Mouse (Mus musculus) G1E (cell line): ENCODE measurements around the gene Ercc1.

Source experiments
- CTCF ChIP-seq: IDR thresholded peaks from 2 replicates; pipeline ENCODE4 v1.5.1; 2012; ENCODE audit warnings: low read depth, low read length, inconsistent platforms, mixed read lengths
- GATA1 ChIP-seq: IDR thresholded peaks from 2 replicates; pipeline ENCODE4 v1.6.1; 2012; ENCODE audit warnings: borderline replicate concordance, low read length, inconsistent platforms, mixed read lengths
- GATA2 ChIP-seq: IDR thresholded peaks from 2 replicates; pipeline ENCODE4 v1.6.1; 2012; ENCODE audit warnings: low read depth, low read length, inconsistent platforms, borderline replicate concordance
- POLR2AphosphoS5 ChIP-seq: IDR thresholded peaks from 2 replicates; pipeline ENCODE4 v1.6.1; 2012; ENCODE audit warnings: low read depth, low read length, inconsistent platforms; ENCODE audit not compliant: insufficient replicate concordance
- TAL1 ChIP-seq: conservative IDR thresholded peaks from 2 replicates; pipeline ENCODE4 v1.6.1; 2012; ENCODE audit warnings: low read depth, low read length, inconsistent platforms, mixed read lengths

DNA sequence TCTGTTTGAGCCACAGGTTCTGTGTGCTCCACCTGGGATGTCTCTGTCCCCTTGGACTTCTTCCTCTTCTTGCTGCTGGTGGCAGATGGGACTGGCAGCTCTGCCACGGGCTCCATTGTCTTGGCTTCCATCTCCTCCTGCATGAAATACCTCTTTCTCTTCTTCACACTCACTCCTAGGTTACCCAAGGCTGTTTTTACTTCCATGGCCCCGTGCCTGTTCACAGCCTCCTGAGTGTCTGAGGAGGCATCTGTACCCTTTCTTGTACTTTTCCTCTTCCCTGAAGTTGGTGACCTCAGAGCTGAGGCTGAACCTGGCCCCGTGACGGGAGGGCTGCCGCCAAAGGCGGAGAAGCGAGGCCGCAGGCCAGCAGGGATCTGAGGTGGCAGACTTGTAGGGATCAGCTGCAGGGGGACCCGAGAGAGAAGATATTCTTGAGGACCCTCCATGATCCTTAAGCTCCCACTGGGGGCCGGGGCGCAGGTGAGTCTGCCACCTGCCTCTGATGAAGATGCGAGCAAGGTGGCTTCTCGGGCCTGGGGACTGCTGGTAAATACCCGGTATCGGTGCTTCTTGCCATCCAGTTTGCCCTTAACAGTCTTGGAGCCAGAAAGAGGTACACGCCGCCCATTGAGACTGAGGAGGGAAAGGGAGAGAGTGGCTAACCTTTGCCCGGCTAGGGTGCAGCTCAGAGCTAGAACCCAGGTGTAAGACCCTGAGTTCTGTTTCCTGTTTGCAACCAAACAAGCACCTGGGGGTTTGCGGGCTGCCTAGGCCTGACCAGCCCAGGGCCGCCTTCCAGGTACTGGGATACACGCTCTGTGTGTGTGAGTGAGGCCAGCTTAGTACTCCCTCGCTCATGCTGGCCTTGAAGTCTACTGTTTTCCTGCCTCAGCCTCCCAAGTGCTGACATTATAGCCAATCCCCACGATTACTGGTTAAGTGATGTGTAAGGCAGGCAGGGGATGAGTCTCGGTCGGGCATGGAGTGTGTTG, 13.1 kb downstream of the Ercc1 start:
- TF ChIP-seq CTCF (no peak), GATA1 (no peak), TAL1 (no peak), POLR2AphosphoS5 (0 out of 2 replicates have a peak, but pooled peaks have one; percentile 29), GATA2 (no peak)
